Mouse (Mus musculus): ENCODE data around the gene Gm10553. TPM values are rescaled to one million over a fixed set of nuclear protein-coding genes. Genes with fewer than 3 reads are reported as not detected.

Gene Gm10553
- total RNA-seq (2023), result not detected

GRCm38 (mm10) chr1:85099864-85100263, at the start of gene Gm10553:
Gene Gm10553, plus strand, starts transcription at chr1:85100164.

GRCm38 (mm10) chr1:85109753-85110152, 9.8 kb downstream of the Gm10553 start, which contains the start of gene A530032D15Rik:
Gene A530032D15Rik, minus strand, starts transcription at chr1:85109853.

Other genes starting within 250 kb of the Gm10553 start
- not detected for gene Slc16a14, start 165.0 kb upstream of the Gm10553 start, total RNA-seq (2023)
- 6.0 TPM for gene A530032D15Rik, start 9.7 kb downstream of the Gm10553 start, total RNA-seq (2023)
- 20.0 TPM for gene C130026I21Rik, start 170.4 kb downstream of the Gm10553 start, total RNA-seq (2023)